Mouse (Mus musculus): ENCODE measurements around the gene Mtap.

Gene Mtap

GRCm38 (mm10) chr4:89136906-89137541 lies at the start of gene Mtap:
Mtap (plus strand) TSS chr4:89137122.
- DNase-seq (ENCODE audit: low spot score in 2 of 2): peak; percentile 78 to 81

GRCm38 (mm10) chr4:89089110-89089509 lies 47.8 kb upstream of the Mtap start:
- DNase-seq (ENCODE audit: low spot score in 2 of 2): no peak

- no peak for DNase-seq (ENCODE audit: low spot score in 2 of 2)
Measured at GRCm38 (mm10) chr4:89090217-89090616, 46.7 kb upstream of the Mtap start.

- DNase-seq (ENCODE audit: low spot score in 2 of 2): no peak
Measured at GRCm38 (mm10) chr4:89092153-89092552, 44.8 kb upstream of the Mtap start.

GRCm38 (mm10) chr4:89094773-89095172 lies 42.1 kb upstream of the Mtap start:
- DNase-seq (ENCODE audit: low spot score in 2 of 2): no peak

GRCm38 (mm10) chr4:89098261-89098660 lies 38.7 kb upstream of the Mtap start:
- DNase-seq (ENCODE audit: low spot score in 2 of 2): no peak

- DNase-seq (ENCODE audit: low spot score in 2 of 2): no peak
Measured at GRCm38 (mm10) chr4:89101276-89101675, 35.6 kb upstream of the Mtap start.

GRCm38 (mm10) chr4:89102283-89102682 lies 34.6 kb upstream of the Mtap start:
- no peak for DNase-seq (ENCODE audit: low spot score in 2 of 2)

- DNase-seq (ENCODE audit: low spot score in 2 of 2): no peak
Measured at GRCm38 (mm10) chr4:89105486-89105885, 31.4 kb upstream of the Mtap start.

GRCm38 (mm10) chr4:89106505-89106904 lies 30.4 kb upstream of the Mtap start:
- no peak for DNase-seq (ENCODE audit: low spot score in 2 of 2)

GRCm38 (mm10) chr4:89112168-89112710 lies 24.7 kb upstream of the Mtap start:
- DNase-seq (ENCODE audit: low spot score in 2 of 2): no peak

- no peak for DNase-seq (ENCODE audit: low spot score in 2 of 2)
Measured at GRCm38 (mm10) chr4:89112782-89113181, 24.1 kb upstream of the Mtap start.

- no peak for DNase-seq (ENCODE audit: low spot score in 2 of 2)
Measured at GRCm38 (mm10) chr4:89116006-89116405, 20.9 kb upstream of the Mtap start.

GRCm38 (mm10) chr4:89119900-89120299 lies 17.0 kb upstream of the Mtap start:
- DNase-seq (ENCODE audit: low spot score in 2 of 2): no peak

GRCm38 (mm10) chr4:89120353-89120752 lies 16.6 kb upstream of the Mtap start:
- no peak for DNase-seq (ENCODE audit: low spot score in 2 of 2)

- no peak for DNase-seq (ENCODE audit: low spot score in 2 of 2)
Measured at GRCm38 (mm10) chr4:89123446-89124243, 13.3 kb upstream of the Mtap start.

GRCm38 (mm10) chr4:89127674-89128073 lies 9.2 kb upstream of the Mtap start:
- DNase-seq (ENCODE audit: low spot score in 2 of 2): no peak

GRCm38 (mm10) chr4:89128080-89128936 lies 8.6 kb upstream of the Mtap start:
- DNase-seq (ENCODE audit: low spot score in 2 of 2): peak in 1 of 2 experiments; percentile 12

GRCm38 (mm10) chr4:89128937-89129277 lies 8.0 kb upstream of the Mtap start:
- DNase-seq (ENCODE audit: low spot score in 2 of 2): no peak

GRCm38 (mm10) chr4:89129311-89129913 lies 7.5 kb upstream of the Mtap start:
- DNase-seq (ENCODE audit: low spot score in 2 of 2): peak; percentile 51 to 69

GRCm38 (mm10) chr4:89131795-89132194 lies 5.1 kb upstream of the Mtap start:
- no peak for DNase-seq (ENCODE audit: low spot score in 2 of 2)

GRCm38 (mm10) chr4:89136356-89136755 lies 566 bp upstream of the Mtap start:
- no peak for DNase-seq (ENCODE audit: low spot score in 2 of 2)

Measured in frontal cortex, postnatal 36 days (tissue).